Mouse (Mus musculus): Measurements from ENCODE around the gene Ppp2r5c. TPM values are rescaled to one million over a fixed set of nuclear protein-coding genes. Genes with fewer than 3 reads are reported as not detected.

Ppp2r5c gene
- total and polyA plus RNA-seq, 2 experiments from 2014 or later = 104 to 118 TPM

DNA sequence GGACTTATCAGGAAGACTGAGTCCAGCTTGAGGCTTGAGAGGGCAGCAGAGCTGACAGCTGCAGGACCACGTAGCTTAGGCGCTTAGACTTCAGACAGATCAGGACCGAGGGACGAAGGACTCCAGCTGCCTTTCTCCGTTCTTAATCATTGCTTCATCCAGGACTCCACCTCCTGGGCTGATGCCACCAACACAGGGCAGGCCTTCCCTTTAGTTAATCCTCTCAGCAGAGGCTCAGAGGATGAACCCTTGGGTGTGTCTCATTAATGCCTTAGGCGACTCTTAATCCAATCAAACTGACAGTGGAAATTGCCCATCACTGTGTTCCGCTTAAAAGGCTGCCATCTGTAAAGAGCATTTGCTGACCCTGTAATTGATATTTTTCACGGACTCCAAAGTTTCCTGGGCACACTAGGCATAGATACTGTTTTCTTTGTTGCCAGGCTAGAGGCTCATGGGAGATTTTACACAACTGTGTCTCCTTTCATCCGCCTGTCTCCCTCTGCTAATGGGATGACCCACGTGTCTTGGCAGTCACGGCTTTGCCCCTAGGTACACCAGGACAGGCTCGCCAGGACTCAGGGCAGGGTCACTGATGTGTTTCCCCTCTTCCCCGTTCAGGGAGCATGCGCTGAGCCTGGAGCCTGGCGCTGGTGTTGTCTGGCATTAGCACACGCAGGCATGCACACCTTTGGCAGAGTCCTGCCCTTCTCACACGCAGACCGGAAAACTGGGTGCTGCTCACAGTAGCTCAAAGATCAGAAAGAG lies 110.1 kb downstream of the Ppp2r5c start:
- peaks cover 94% of the 10 kb centered on the region for H3K36me3 ChIP-seq (replicated peaks; ENCODE audit: control insufficient read depth, insufficient read depth, low read length)
- no peak for ATAC-seq (ENCODE audit: insufficient read depth, low read depth)
- no peaks in the 10 kb centered on the region for H3K27me3 ChIP-seq (ENCODE audit: control insufficient read depth, insufficient read depth, low read length)
- no peak for DNase-seq (ENCODE audit: low spot score)
- H3K9ac ChIP-seq (replicated peaks; ENCODE audit: low read depth, low read length) = no peak overlapping the region
- H3K4me1 ChIP-seq (ENCODE audit: control insufficient read depth, insufficient read depth) = no peaks in the 10 kb centered on the region
- no peak for TF ChIP-seq EP300 (IDR thresholded peaks at IDR 0.05; ENCODE audit: low read depth)
- TF ChIP-seq CTCF (IDR thresholded peaks at IDR 0.05; ENCODE audit: low read depth) = no peak
- no peak overlapping the region for H3K4me3 ChIP-seq (ENCODE audit: low read depth, low read length)
- H3K9me3 ChIP-seq (replicated peaks; ENCODE audit: control insufficient read depth, low read length) = 0 out of 2 replicates have a peak, but pooled peaks cover 3% of the 10 kb centered on the region
- H3K4me2 ChIP-seq (ENCODE audit: low read depth, low read length) = no peak overlapping the region
- 88% methylated on average over 18 of the region's 18 CpGs for WGBS
- H3K27ac ChIP-seq (ENCODE audit: low read depth) = no peak overlapping the region

DNA sequence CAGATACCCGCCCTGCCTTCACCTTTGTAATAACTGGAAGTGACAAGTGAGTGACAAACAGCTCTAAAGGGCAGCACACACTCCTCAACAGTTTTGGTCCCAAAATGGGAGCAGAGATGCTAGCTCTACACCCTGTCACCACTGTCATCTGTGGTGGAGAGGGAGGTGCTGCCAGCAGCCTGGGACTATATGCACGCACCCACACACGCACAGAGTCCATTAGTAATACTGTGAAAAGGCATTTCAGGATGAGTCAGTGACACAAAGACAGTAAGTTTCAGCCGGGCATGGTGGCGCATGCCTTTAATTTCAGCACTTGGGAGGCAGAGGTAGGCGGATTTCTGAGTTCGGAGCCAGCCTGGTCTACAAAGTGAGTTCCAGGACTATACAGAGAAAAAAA lies 111.3 kb downstream of the Ppp2r5c start:
- Histone ChIP-seq H3K27ac (ENCODE audit: low read depth) (no peak overlapping the region), H3K4me3 (ENCODE audit: low read depth, low read length) (no peak overlapping the region), H3K4me2 (ENCODE audit: low read depth, low read length) (no peak overlapping the region), H3K9ac (replicated peaks; ENCODE audit: low read depth, low read length) (no peak overlapping the region), H3K4me1 (ENCODE audit: control insufficient read depth, insufficient read depth) (no peaks in the 10 kb centered on the region), H3K27me3 (ENCODE audit: control insufficient read depth, insufficient read depth, low read length) (no peaks in the 10 kb centered on the region), H3K36me3 (replicated peaks; ENCODE audit: control insufficient read depth, insufficient read depth, low read length) (peaks cover 93% of the 10 kb centered on the region), H3K9me3 (replicated peaks; ENCODE audit: control insufficient read depth, low read length) (0 out of 2 replicates have a peak, but pooled peaks cover 3% of the 10 kb centered on the region)
- ATAC-seq (ENCODE audit: insufficient read depth, low read depth) (no peak), DNase-seq (ENCODE audit: low spot score) (no peak)
- WGBS = 96% methylated on average over 7 of the region's 7 CpGs
- TF ChIP-seq CTCF (IDR thresholded peaks at IDR 0.05; ENCODE audit: low read depth) = no peak
- no peak for TF ChIP-seq EP300 (IDR thresholded peaks at IDR 0.05; ENCODE audit: low read depth)

DNA sequence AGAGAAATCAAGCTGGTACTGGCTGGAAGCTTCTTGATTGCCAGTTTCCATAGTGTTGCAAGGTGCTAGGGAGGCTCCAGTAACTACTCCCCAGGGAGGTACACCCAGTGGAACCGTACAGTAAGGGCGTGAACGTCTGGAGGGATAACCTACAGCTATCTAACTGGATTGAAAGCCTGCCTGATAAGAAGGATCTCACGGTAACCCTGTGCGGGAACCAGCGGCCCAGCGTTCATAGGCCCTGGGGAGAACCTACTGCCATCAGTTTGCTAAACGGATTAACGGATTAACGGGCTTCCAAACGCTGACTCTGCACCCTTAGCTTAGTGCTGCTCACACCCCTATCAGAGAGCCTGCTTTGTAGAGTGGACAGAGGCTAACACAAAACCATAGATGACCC lies 116.5 kb downstream of the Ppp2r5c start:
- WGBS = 70% methylated on average over 11 of the region's 11 CpGs
- no peak for TF ChIP-seq CTCF (IDR thresholded peaks at IDR 0.05; ENCODE audit: low read depth)
- no peak for TF ChIP-seq EP300 (IDR thresholded peaks at IDR 0.05; ENCODE audit: low read depth)
- H3K4me1 ChIP-seq (ENCODE audit: control insufficient read depth, insufficient read depth) = no peaks in the 10 kb centered on the region
- H3K27me3 ChIP-seq (ENCODE audit: control insufficient read depth, insufficient read depth, low read length) = no peaks in the 10 kb centered on the region
- peaks cover 90% of the 10 kb centered on the region for H3K36me3 ChIP-seq (replicated peaks; ENCODE audit: control insufficient read depth, insufficient read depth, low read length)
- ATAC-seq (ENCODE audit: insufficient read depth, low read depth) = no peak
- no peak overlapping the region for H3K9ac ChIP-seq (replicated peaks; ENCODE audit: low read depth, low read length)
- H3K27ac ChIP-seq (ENCODE audit: low read depth) = no peak overlapping the region
- no peak overlapping the region for H3K4me2 ChIP-seq (ENCODE audit: low read depth, low read length)
- H3K4me3 ChIP-seq (ENCODE audit: low read depth, low read length) = no peak overlapping the region
- no peak for DNase-seq (ENCODE audit: low spot score)
- 0 out of 2 replicates have a peak, but pooled peaks cover 3% of the 10 kb centered on the region for H3K9me3 ChIP-seq (replicated peaks; ENCODE audit: control insufficient read depth, low read length)

DNA sequence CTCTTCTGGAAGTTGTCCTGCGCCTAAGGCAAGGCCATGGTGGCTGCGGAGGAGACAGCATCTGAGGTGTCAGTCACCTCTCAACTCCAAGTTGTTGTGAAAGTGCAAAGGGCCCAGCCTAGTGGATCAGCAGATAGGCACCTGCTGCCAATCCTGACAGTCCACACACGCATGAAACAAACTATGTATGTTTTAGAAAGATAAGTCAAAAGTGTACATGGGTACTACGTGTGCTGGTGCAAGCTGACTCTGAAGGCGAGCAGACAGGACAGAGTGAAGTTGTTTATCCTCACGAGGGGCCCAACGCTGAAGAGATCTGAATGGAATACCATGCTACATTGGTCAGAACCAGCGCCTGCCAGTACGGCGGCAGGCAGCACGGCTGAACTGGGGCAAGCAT lies 117.9 kb downstream of the Ppp2r5c start:
- H3K4me1 ChIP-seq (ENCODE audit: control insufficient read depth, insufficient read depth) = no peaks in the 10 kb centered on the region
- DNase-seq (ENCODE audit: low spot score) (no peak), ATAC-seq (ENCODE audit: insufficient read depth, low read depth) (no peak)
- no peak overlapping the region for H3K9ac ChIP-seq (replicated peaks; ENCODE audit: low read depth, low read length)
- TF ChIP-seq CTCF (IDR thresholded peaks at IDR 0.05; ENCODE audit: low read depth) (no peak), EP300 (IDR thresholded peaks at IDR 0.05; ENCODE audit: low read depth) (no peak)
- WGBS = 90% methylated on average over 11 of the region's 11 CpGs
- H3K4me3 ChIP-seq (ENCODE audit: low read depth, low read length) = no peak overlapping the region
- no peak overlapping the region for H3K4me2 ChIP-seq (ENCODE audit: low read depth, low read length)
- H3K27ac ChIP-seq (ENCODE audit: low read depth) = no peak overlapping the region
- peaks cover 89% of the 10 kb centered on the region for H3K36me3 ChIP-seq (replicated peaks; ENCODE audit: control insufficient read depth, insufficient read depth, low read length)
- no peaks in the 10 kb centered on the region for H3K27me3 ChIP-seq (ENCODE audit: control insufficient read depth, insufficient read depth, low read length)
- H3K9me3 ChIP-seq (replicated peaks; ENCODE audit: control insufficient read depth, low read length) = 0 out of 2 replicates have a peak, but pooled peaks cover 3% of the 10 kb centered on the region

- no peaks in the 10 kb centered on the region for H3K27me3 ChIP-seq (ENCODE audit: control insufficient read depth, insufficient read depth, low read length)
- H3K36me3 ChIP-seq (replicated peaks; ENCODE audit: control insufficient read depth, insufficient read depth, low read length) = peaks cover 94% of the 10 kb centered on the region
- H3K9me3 ChIP-seq (replicated peaks; ENCODE audit: control insufficient read depth, low read length) = 0 out of 2 replicates have a peak, but pooled peaks cover 3% of the 10 kb centered on the region
- H3K4me3 ChIP-seq (ENCODE audit: low read depth, low read length) = no peak overlapping the region
- whole genome bisulfite sequencing = 86% methylated on average over 9 of the region's 9 CpGs
- H3K9ac ChIP-seq (replicated peaks; ENCODE audit: low read depth, low read length) = no peak overlapping the region
- TF ChIP-seq CTCF (IDR thresholded peaks at IDR 0.05; ENCODE audit: low read depth) (no peak), EP300 (IDR thresholded peaks at IDR 0.05; ENCODE audit: low read depth) (no peak)
- ATAC-seq (ENCODE audit: insufficient read depth, low read depth) (no peak), DNase-seq (ENCODE audit: low spot score) (no peak)
- H3K4me2 ChIP-seq (ENCODE audit: low read depth, low read length) = no peak overlapping the region
- no peak overlapping the region for H3K27ac ChIP-seq (ENCODE audit: low read depth)
- H3K4me1 ChIP-seq (ENCODE audit: control insufficient read depth, insufficient read depth) = no peaks in the 10 kb centered on the region
Observed at GRCm38 (mm10) chr12:110566366-110566765, 119.4 kb downstream of the Ppp2r5c start.

All from heart, postnatal 0 days (tissue).